Mouse (Mus musculus): ENCODE results near the gene Slc22a12. TPM values are rescaled to one million over a fixed set of nuclear protein-coding genes. Genes with fewer than 3 reads are reported as not detected.

Slc22a12 gene
- total and polyA plus RNA-seq, 3 experiments: 0.17 to 1.2 (median 0.94) TPM

- DNase-seq (ENCODE audit: extremely low read depth): no peak
- no peaks in the 10 kb centered on the region for H3K9me3 ChIP-seq (replicated peaks; ENCODE audit: low read length)
- H3K4me2 ChIP-seq (ENCODE audit: insufficient read depth, low read depth, poor library complexity, severe bottlenecking): no peak overlapping the region
- no peak overlapping the region for H3K9ac ChIP-seq (ENCODE audit: insufficient read depth, low read depth)
- H3K36me3 ChIP-seq (replicated peaks in 1 of 2; ENCODE audit: control insufficient read depth in 1 of 2, insufficient read depth in 1 of 2, low read length in 1 of 2): no peaks in the 10 kb centered on the region
- no peak overlapping the region for H3K4me3 ChIP-seq (replicated peaks in 1 of 3; ENCODE audit: low read depth in 2 of 3, low read length in 2 of 3, poor library complexity in 1 of 3)
- in situ Hi-C loops (cut with MboI; ENCODE audit: low pct_ligation_motif_present, low pct_unique_long_range_greater_than_20kb, low sequenced_read_pairs): no loop called here
- TF ChIP-seq CHD1 (IDR thresholded peaks at IDR 0.05; ENCODE audit: low read depth, low read length) (no peak), JUN (IDR thresholded peaks at IDR 0.05; ENCODE audit: insufficient read depth, low read depth, low read length) (no peak), CHD2 (IDR thresholded peaks at IDR 0.05; ENCODE audit: low read length) (no peak), USF1 (IDR thresholded peaks at IDR 0.05; ENCODE audit: low read depth, low read length) (no peak), SIN3A (IDR thresholded peaks at IDR 0.05; ENCODE audit: low read length) (no peak), PAX5 (IDR thresholded peaks at IDR 0.05; ENCODE audit: low read length) (no peak), MAZ (IDR thresholded peaks at IDR 0.05; ENCODE audit: low read depth, low read length) (no peak), EP300 (IDR thresholded peaks at IDR 0.05; ENCODE audit: low read length) (no peak), BHLHE40 (IDR thresholded peaks at IDR 0.05; ENCODE audit: low read depth, low read length) (no peak), ETS1 (conservative IDR thresholded peaks at IDR 0.05; ENCODE audit: low read depth, low read length) (no peak), POLR2AphosphoS2 (IDR thresholded peaks at IDR 0.05; ENCODE audit: low read depth, low read length) (no peak), CTCF (conservative IDR thresholded peaks at IDR 0.05 in 1 of 2, IDR thresholded peaks at IDR 0.05 in 1 of 2; ENCODE audit: low read depth in 2 of 2, low read length in 2 of 2) (no peak), MAFK (IDR thresholded peaks at IDR 0.05; ENCODE audit: insufficient replicate concordance, low read length) (no peak), IRF4 (IDR thresholded peaks at IDR 0.05; ENCODE audit: low read depth, low read length) (no peak), MXI1 (IDR thresholded peaks at IDR 0.05; ENCODE audit: low read depth, low read length) (no peak), ZNF384 (IDR thresholded peaks at IDR 0.05; ENCODE audit: low read depth, low read length) (no peak), POLR2A (IDR thresholded peaks at IDR 0.05; ENCODE audit: low read depth, low read length) (no peak)
- dilution Hi-C loops (cut with MboI; ENCODE audit: extremely low pct_ligation_motif_present, extremely low pct_unique_long_range_greater_than_20kb, low sequenced_read_pairs): no loop called here
- no peak overlapping the region for H3K27ac ChIP-seq (ENCODE audit: insufficient read depth, low read depth)
- H3K79me2 ChIP-seq (replicated peaks; ENCODE audit: control insufficient read depth, extremely low read depth, insufficient read depth, poor library complexity, severe bottlenecking): no peaks in the 10 kb centered on the region
- H3K27me3 ChIP-seq (replicated peaks): peaks cover 52% of the 10 kb centered on the region
- H3K4me1 ChIP-seq (ENCODE audit: control insufficient read depth in 1 of 2, insufficient read depth in 2 of 2): peaks cover 0 to 21% of the 10 kb centered on the region in 2 experiments; a peak in 2 of 4 replicates
These were observed 27.9 kb downstream of the Slc22a12 start for GRCm38 (mm10) chr19:6514940-6515339.

GRCm38 (mm10) chr19:6513389-6514139 is 29.3 kb downstream of the Slc22a12 start:
- peaks cover 0 to 21% of the 10 kb centered on the region in 2 experiments; a peak in 2 of 4 replicates for H3K4me1 ChIP-seq (ENCODE audit: control insufficient read depth in 1 of 2, insufficient read depth in 2 of 2)
- no peak overlapping the region for H3K9ac ChIP-seq (ENCODE audit: insufficient read depth, low read depth)
- no peaks in the 10 kb centered on the region for H3K9me3 ChIP-seq (replicated peaks; ENCODE audit: low read length)
- no peak for DNase-seq (ENCODE audit: extremely low read depth)
- H3K4me2 ChIP-seq (ENCODE audit: insufficient read depth, low read depth, poor library complexity, severe bottlenecking): no peak overlapping the region
- dilution Hi-C loops (cut with MboI; ENCODE audit: extremely low pct_ligation_motif_present, extremely low pct_unique_long_range_greater_than_20kb, low sequenced_read_pairs) (no loop called here), in situ Hi-C loops (cut with MboI; ENCODE audit: low pct_ligation_motif_present, low pct_unique_long_range_greater_than_20kb, low sequenced_read_pairs) (no loop called here)
- H3K79me2 ChIP-seq (replicated peaks; ENCODE audit: control insufficient read depth, extremely low read depth, insufficient read depth, poor library complexity, severe bottlenecking): no peaks in the 10 kb centered on the region
- no peak for TF ChIP-seq MEF2A (IDR thresholded peaks at IDR 0.05; ENCODE audit: borderline replicate concordance, low read depth, low read length)
- TF ChIP-seq ETS1 (conservative IDR thresholded peaks at IDR 0.05; ENCODE audit: low read depth, low read length): no peak
- TF ChIP-seq CTCF (conservative IDR thresholded peaks at IDR 0.05 in 1 of 2, IDR thresholded peaks at IDR 0.05 in 1 of 2; ENCODE audit: low read depth in 2 of 2, low read length in 2 of 2): no peak
- no peak for TF ChIP-seq USF1 (IDR thresholded peaks at IDR 0.05; ENCODE audit: low read depth, low read length)
- H3K27ac ChIP-seq (ENCODE audit: insufficient read depth, low read depth): no peak overlapping the region
- H3K36me3 ChIP-seq (replicated peaks in 1 of 2; ENCODE audit: control insufficient read depth in 1 of 2, insufficient read depth in 1 of 2, low read length in 1 of 2): no peaks in the 10 kb centered on the region
- peaks cover 54% of the 10 kb centered on the region for H3K27me3 ChIP-seq (replicated peaks)
- no peak overlapping the region for H3K4me3 ChIP-seq (replicated peaks in 1 of 3; ENCODE audit: low read depth in 2 of 3, low read length in 2 of 3, poor library complexity in 1 of 3)
